Mouse (Mus musculus) lung, embryonic 14.5 days (tissue): ENCODE data around the gene Rps18. TPM values are rescaled to one million over a fixed set of nuclear protein-coding genes. Genes with fewer than 3 reads are reported as not detected.

Experiments
- ATAC-seq: fragments of 200-750 bp; cut with Nextera tagmentation; 2 replicates; pipeline ENCODE4 v1.8.0; 2017; ENCODE audit warnings: mild to moderate bottlenecking, moderate TSS enrichment, moderate library complexity; ENCODE audit not compliant: insufficient read depth
- DNase-seq: peaks from one replicate; pipeline ENCODE4 v3.0.0-alpha.2; 2015
- H3K27ac ChIP-seq: fragments of 300-500 bp; sonication (generic); 2 replicates; pipeline ENCODE4 v1.5.1; 2014; ENCODE audit warnings: low read depth, mild to moderate bottlenecking, moderate library complexity
- H3K27me3 ChIP-seq: fragments of 300-500 bp; sonication (generic); 2 replicates; pipeline ENCODE4 v1.6.1; 2014; ENCODE audit warnings: low read length, control low read depth; ENCODE audit not compliant: insufficient read depth
- H3K36me3 ChIP-seq: fragments of 300-500 bp; sonication (generic); 2 replicates; pipeline ENCODE4 v1.6.1; 2014; ENCODE audit warnings: control low read depth; ENCODE audit not compliant: insufficient read depth
- H3K4me1 ChIP-seq: fragments of 300-500 bp; sonication (generic); 2 replicates; pipeline ENCODE4 v1.6.1; 2014; ENCODE audit warnings: antibody characterized with exemption, control low read depth; ENCODE audit not compliant: insufficient read depth
- H3K4me2 ChIP-seq: fragments of 300-500 bp; sonication (generic); 2 replicates; pipeline ENCODE4 v1.6.1; 2014; ENCODE audit warnings: mild to moderate bottlenecking
- H3K4me3 ChIP-seq: fragments of 300-500 bp; sonication (generic); 2 replicates; pipeline ENCODE4 v1.5.1; 2014; ENCODE audit warnings: low read depth, low read length
- H3K9ac ChIP-seq: fragments of 300-500 bp; sonication (generic); 2 replicates; pipeline ENCODE4 v1.6.1; 2014
- H3K9me3 ChIP-seq: fragments of 300-500 bp; sonication (generic); 2 replicates; pipeline ENCODE4 v1.6.1; 2016; ENCODE audit warnings: low read depth, low read length, control low read depth
- CTCF ChIP-seq: IDR thresholded peaks from 2 replicates; pipeline ENCODE4 v1.5.1; 2016; ENCODE audit warnings: antibody characterized with exemption, low read depth
- WGBS: fragments of 180-500 bp; shearing (Covaris S2); extraction: QIAGEN DNeasy Blood & Tissue Kit; methylation state at CpG from one replicate; pipeline ENCODE4 v1.1.7; 2014; 5-methylcytosine and 5-hydroxymethylcytosine counted together
- polyA plus RNA-seq: library from polyadenylated mRNA; unstranded; fragments of >200 nt; fragmentation: Nextera tagmentation; extraction: Ambion mirVana; gene quantifications from 2 replicates; pipeline ENCODE4 v1.2.1, GENCODE M21; 2014

The Rps18 gene
- polyA plus RNA-seq, 1 experiment from 2014 or later = 2,085 TPM

DNA sequence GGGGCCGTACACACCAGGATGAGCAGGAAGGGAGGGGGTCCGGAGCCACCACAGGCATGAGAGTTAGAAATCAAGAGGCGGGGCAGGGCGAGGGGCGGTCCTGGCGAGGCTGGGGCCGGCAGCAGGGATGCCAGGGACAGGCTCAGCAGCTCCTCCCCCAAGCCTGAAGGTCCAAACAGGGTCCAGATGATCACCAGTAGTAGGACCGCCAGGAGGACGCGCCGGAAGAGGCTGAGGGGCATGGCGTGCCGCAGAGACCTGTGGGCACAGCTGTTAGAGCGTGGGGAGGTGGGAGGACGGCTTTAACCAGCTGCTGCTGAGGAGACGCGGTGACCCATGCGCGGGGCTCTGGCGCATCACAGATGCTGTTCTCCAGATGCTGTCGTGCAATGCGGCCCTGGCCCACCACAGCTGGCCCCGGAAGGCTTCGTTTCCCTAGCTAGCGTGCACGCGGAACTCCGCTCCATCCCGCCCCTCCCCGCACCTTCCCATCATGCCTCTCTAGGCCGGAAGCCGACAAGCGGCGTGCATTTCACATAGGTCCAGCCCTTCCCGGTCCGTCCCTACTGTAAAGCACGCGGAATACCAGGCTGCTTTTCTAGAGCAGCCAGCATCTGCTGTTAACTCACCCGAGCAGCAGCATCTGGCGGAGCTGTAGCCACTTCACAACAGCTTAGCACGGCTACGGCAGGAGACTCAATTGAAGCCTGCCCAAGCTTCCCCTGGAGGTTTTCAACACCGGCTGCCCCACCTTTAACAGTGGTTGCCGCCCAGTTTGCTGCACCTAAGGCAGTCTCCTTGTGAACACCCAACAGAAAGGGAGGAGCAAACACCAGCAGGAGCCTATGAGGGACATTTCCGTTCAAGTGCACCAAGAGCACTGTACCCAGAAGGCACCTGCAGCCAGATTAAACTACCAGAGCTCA lies 4.5 kb downstream of the Rps18 start, which contains the start of gene B3galt4:
Gene B3galt4, minus strand, starts transcription at position 468 of the 926 bp plus-strand sequence.
- under 1% methylated on average over 45 of the region's 45 CpGs for WGBS
- DNase-seq = peak; percentile 92
- H3K4me3 ChIP-seq = peak within 1 kb of the TSS; percentile 40
- H3K9ac ChIP-seq = peak within 1 kb of the TSS; percentile 99
- H3K9me3 ChIP-seq = no peaks in the 10 kb centered on the region
- H3K27me3 ChIP-seq = no peaks in the 10 kb centered on the region
- peaks cover 24% of the 10 kb centered on the region; the same call in 1 of the 2 replicates for H3K4me1 ChIP-seq
- H3K36me3 ChIP-seq = peaks cover 66% of the 10 kb centered on the region
- peak within 1 kb of the TSS; percentile 85 for H3K27ac ChIP-seq
- peak; percentile 21; the same call in 1 of the 2 replicates for TF ChIP-seq CTCF
- peak; percentile 83 for ATAC-seq
- H3K4me2 ChIP-seq = peak within 1 kb of the TSS; percentile 100

- no peak for TF ChIP-seq CTCF
- H3K9me3 ChIP-seq = no peaks in the 10 kb centered on the region
- DNase-seq (no peak), ATAC-seq (no peak)
- peaks cover 67% of the 10 kb centered on the region for H3K36me3 ChIP-seq
- peaks cover 24% of the 10 kb centered on the region; the same call in 1 of the 2 replicates for H3K4me1 ChIP-seq
- H3K27ac ChIP-seq = 0 out of 2 replicates have a peak overlapping the region, but pooled peaks have one; percentile 85
- H3K4me3 ChIP-seq = peak overlapping the region; percentile 40
- H3K9ac ChIP-seq = peak overlapping the region; percentile 53; the same call in 1 of the 2 replicates
- no peaks in the 10 kb centered on the region for H3K27me3 ChIP-seq
- H3K4me2 ChIP-seq = peak overlapping the region; percentile 100
- WGBS = 72% methylated on average over 10 of the region's 10 CpGs
Measured at GRCm38 (mm10) chr17:33950131-33950625, 5.6 kb downstream of the Rps18 start.

DNA sequence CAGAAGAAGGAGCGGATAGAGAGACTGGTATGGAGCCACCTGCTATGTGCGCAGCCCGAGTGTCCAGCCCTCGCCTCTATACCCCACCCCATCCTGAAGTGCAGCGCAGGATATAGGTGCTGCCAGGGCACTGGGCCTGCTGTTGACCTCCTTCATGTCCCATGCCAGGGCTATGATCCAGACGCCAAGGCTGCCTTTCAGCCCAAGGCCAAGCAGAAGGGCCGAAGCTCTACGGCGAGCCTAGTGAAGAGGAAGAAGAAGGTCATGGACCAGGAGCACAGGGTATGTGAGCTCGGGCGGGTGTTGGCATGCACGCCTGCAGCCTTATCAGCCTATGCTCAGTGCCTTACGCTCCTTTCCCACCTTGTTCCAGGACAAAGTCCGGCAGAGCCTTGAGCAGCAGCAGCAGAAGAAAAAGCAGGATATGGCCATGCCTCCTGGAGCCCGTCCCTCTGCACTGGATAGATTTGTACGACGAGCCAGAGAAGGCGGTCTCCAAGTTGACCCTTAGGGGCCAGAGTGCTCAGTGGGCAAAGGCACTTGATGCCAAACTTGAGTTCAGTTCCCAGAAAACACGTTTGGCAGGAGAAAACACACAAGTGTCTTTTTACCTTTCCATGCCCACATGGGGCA lies 6.8 kb downstream of the Rps18 start:
- Histone ChIP-seq H3K36me3 (peaks cover 70% of the 10 kb centered on the region), H3K27ac (no peak overlapping the region), H3K9ac (no peak overlapping the region), H3K4me3 (no peak overlapping the region), H3K4me2 (no peak overlapping the region), H3K4me1 (peaks cover 18% of the 10 kb centered on the region; the same call in 1 of the 2 replicates), H3K27me3 (no peaks in the 10 kb centered on the region), H3K9me3 (no peaks in the 10 kb centered on the region)
- 84% methylated on average over 19 of the region's 19 CpGs for WGBS
- DNase-seq = no peak
- TF ChIP-seq CTCF = no peak
- ATAC-seq = no peak

DNA sequence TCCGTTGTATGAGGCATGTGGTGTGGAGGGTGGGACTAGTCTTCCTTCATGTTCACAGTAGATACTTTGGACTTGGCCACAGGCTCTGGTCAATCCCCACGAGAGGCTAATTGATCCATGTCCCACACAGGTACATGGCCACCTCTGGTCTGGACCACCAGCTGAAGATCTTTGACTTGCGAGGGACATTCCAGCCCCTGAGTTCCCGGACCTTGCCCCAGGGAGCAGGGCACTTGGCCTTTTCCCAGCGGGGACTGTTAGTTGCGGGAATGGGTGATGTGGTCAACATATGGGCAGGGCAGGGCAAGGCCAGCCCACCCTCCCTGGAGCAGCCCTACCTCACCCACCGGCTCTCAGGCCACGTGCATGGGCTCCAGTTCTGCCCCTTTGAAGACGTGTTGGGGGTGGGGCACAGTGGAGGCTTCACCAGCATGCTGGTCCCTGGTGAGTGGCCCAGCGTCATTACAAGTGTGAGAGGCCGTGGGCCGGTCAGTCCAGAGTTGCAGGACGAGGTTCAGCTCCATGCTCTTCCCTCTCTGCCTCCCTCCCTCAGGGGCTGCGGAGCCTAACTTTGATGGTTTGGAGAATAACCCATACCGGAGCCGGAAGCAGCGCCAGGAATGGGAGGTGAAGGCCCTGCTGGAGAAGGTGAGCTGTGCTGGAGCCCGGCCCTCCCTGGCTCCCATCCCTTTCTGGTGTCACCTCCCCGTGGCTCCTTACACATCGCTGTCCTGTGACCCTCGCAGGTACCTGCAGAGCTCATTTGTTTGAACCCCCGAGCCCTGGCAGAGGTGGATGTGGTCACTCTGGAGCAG lies 7.5 kb downstream of the Rps18 start:
- H3K27me3 ChIP-seq = no peaks in the 10 kb centered on the region
- no peak for TF ChIP-seq CTCF
- H3K4me3 ChIP-seq = no peak overlapping the region
- peaks cover 70% of the 10 kb centered on the region for H3K36me3 ChIP-seq
- peaks cover 13% of the 10 kb centered on the region; the same call in 1 of the 2 replicates for H3K4me1 ChIP-seq
- no peak overlapping the region for H3K9ac ChIP-seq
- ATAC-seq (no peak), DNase-seq (no peak)
- no peak overlapping the region for H3K27ac ChIP-seq
- H3K9me3 ChIP-seq = no peaks in the 10 kb centered on the region
- 84% methylated on average over 22 of the region's 22 CpGs for WGBS
- H3K4me2 ChIP-seq = no peak overlapping the region

- Histone ChIP-seq H3K27ac (no peak overlapping the region), H3K9ac (no peak overlapping the region), H3K4me3 (no peak overlapping the region), H3K4me2 (no peak overlapping the region), H3K4me1 (0 out of 2 replicates have a peak, but pooled peaks cover 8% of the 10 kb centered on the region), H3K9me3 (no peaks in the 10 kb centered on the region), H3K27me3 (no peaks in the 10 kb centered on the region), H3K36me3 (peaks cover 69% of the 10 kb centered on the region)
- TF ChIP-seq CTCF = no peak
- 87% methylated on average over 10 of the region's 10 CpGs for WGBS
- DNase-seq (no peak), ATAC-seq (no peak)
Measured at GRCm38 (mm10) chr17:33947430-33948089, 8.2 kb downstream of the Rps18 start.

- Histone ChIP-seq H3K4me3 (no peak overlapping the region), H3K9ac (no peak overlapping the region), H3K27ac (no peak overlapping the region), H3K27me3 (no peaks in the 10 kb centered on the region), H3K36me3 (peaks cover 48% of the 10 kb centered on the region), H3K4me2 (no peak overlapping the region), H3K9me3 (no peaks in the 10 kb centered on the region), H3K4me1 (no peaks in the 10 kb centered on the region)
- WGBS = 93% methylated on average over 15 of the region's 15 CpGs
- no peak for TF ChIP-seq CTCF
- DNase-seq (no peak), ATAC-seq (no peak)
Measured at GRCm38 (mm10) chr17:33943454-33943853, 12.3 kb downstream of the Rps18 start.
